Mouse (Mus musculus): Measurements from ENCODE around the gene Nod1. TPM values are rescaled to one million over a fixed set of nuclear protein-coding genes. Genes with fewer than 3 reads are reported as not detected.

Gene Nod1
- polyA plus RNA-seq, 1 experiment: 10.1 TPM

- no peaks in the 10 kb centered on the region for H3K4me1 ChIP-seq (ENCODE audit: control insufficient read depth, insufficient read depth, low read length)
- 83% methylated on average over 4 of the region's 4 CpGs for WGBS
- TF ChIP-seq POLR2A (IDR thresholded peaks at IDR 0.05; ENCODE audit: borderline replicate concordance, control insufficient read depth, low read depth, low read length): no peak
- no peak for TF ChIP-seq CTCF (IDR thresholded peaks at IDR 0.05; ENCODE audit: control insufficient read depth, insufficient read depth, low read length)
- no peak overlapping the region for H3K27ac ChIP-seq (ENCODE audit: control insufficient read depth, insufficient read depth, low read depth, low read length, poor library complexity)
- H3K4me3 ChIP-seq (replicated peaks; ENCODE audit: control insufficient read depth, low read depth, low read length): no peak overlapping the region
Observed at GRCm38 (mm10) chr6:55010330-55011091, 38.1 kb upstream of the Nod1 start.

- Histone ChIP-seq H3K4me1 (ENCODE audit: control insufficient read depth, insufficient read depth, low read length) (no peaks in the 10 kb centered on the region), H3K4me3 (replicated peaks; ENCODE audit: control insufficient read depth, low read depth, low read length) (no peak overlapping the region), H3K27ac (ENCODE audit: control insufficient read depth, insufficient read depth, low read depth, low read length, poor library complexity) (no peak overlapping the region)
- TF ChIP-seq POLR2A (IDR thresholded peaks at IDR 0.05; ENCODE audit: borderline replicate concordance, control insufficient read depth, low read depth, low read length): no peak
- TF ChIP-seq CTCF (IDR thresholded peaks at IDR 0.05; ENCODE audit: control insufficient read depth, insufficient read depth, low read length): no peak
- WGBS: 71% methylated on average over 16 of the region's 16 CpGs
Observed at GRCm38 (mm10) chr6:55009391-55010230, 37.2 kb upstream of the Nod1 start.

- WGBS: 80% methylated on average over 8 of the region's 8 CpGs
- Histone ChIP-seq H3K4me3 (replicated peaks; ENCODE audit: control insufficient read depth, low read depth, low read length) (no peak overlapping the region), H3K4me1 (ENCODE audit: control insufficient read depth, insufficient read depth, low read length) (no peaks in the 10 kb centered on the region), H3K27ac (ENCODE audit: control insufficient read depth, insufficient read depth, low read depth, low read length, poor library complexity) (no peak overlapping the region)
- no peak for TF ChIP-seq CTCF (IDR thresholded peaks at IDR 0.05; ENCODE audit: control insufficient read depth, insufficient read depth, low read length)
- no peak for TF ChIP-seq POLR2A (IDR thresholded peaks at IDR 0.05; ENCODE audit: borderline replicate concordance, control insufficient read depth, low read depth, low read length)
Observed at GRCm38 (mm10) chr6:55008401-55008800, 36.0 kb upstream of the Nod1 start.

DNA sequence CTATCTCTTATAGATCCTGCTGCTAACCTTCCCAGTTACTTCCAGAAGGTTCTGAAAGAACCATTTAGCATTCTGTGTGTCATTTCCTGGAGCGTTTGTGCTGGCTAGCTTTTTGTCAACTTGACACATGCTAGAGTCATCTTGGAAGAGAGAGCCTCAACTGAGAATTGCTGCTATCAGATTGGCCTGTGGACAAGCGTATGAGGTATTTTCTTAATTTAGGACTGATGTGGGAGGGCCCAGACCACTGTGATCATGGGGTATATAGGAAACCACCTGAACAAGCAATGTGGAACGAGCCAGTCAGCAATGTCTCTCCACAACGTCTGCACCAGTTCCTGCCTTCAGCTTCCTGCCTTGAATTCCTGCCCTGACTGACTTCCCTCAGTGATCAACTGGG, 31.1 kb upstream of the Nod1 start:
- Histone ChIP-seq H3K4me1 (ENCODE audit: control insufficient read depth, insufficient read depth, low read length) (no peaks in the 10 kb centered on the region), H3K27ac (ENCODE audit: control insufficient read depth, insufficient read depth, low read depth, low read length, poor library complexity) (no peak overlapping the region), H3K4me3 (replicated peaks; ENCODE audit: control insufficient read depth, low read depth, low read length) (no peak overlapping the region)
- WGBS: 31% methylated on average over 4 of the region's 4 CpGs
- no peak for TF ChIP-seq POLR2A (IDR thresholded peaks at IDR 0.05; ENCODE audit: borderline replicate concordance, control insufficient read depth, low read depth, low read length)
- TF ChIP-seq CTCF (IDR thresholded peaks at IDR 0.05; ENCODE audit: control insufficient read depth, insufficient read depth, low read length): no peak

GRCm38 (mm10) chr6:55002438-55002837, 30.0 kb upstream of the Nod1 start:
- no peaks in the 10 kb centered on the region for H3K4me1 ChIP-seq (ENCODE audit: control insufficient read depth, insufficient read depth, low read length)
- 79% methylated on average over 4 of the region's 4 CpGs for WGBS
- H3K27ac ChIP-seq (ENCODE audit: control insufficient read depth, insufficient read depth, low read depth, low read length, poor library complexity): no peak overlapping the region
- TF ChIP-seq POLR2A (IDR thresholded peaks at IDR 0.05; ENCODE audit: borderline replicate concordance, control insufficient read depth, low read depth, low read length) (no peak), CTCF (IDR thresholded peaks at IDR 0.05; ENCODE audit: control insufficient read depth, insufficient read depth, low read length) (no peak)
- no peak overlapping the region for H3K4me3 ChIP-seq (replicated peaks; ENCODE audit: control insufficient read depth, low read depth, low read length)

DNA sequence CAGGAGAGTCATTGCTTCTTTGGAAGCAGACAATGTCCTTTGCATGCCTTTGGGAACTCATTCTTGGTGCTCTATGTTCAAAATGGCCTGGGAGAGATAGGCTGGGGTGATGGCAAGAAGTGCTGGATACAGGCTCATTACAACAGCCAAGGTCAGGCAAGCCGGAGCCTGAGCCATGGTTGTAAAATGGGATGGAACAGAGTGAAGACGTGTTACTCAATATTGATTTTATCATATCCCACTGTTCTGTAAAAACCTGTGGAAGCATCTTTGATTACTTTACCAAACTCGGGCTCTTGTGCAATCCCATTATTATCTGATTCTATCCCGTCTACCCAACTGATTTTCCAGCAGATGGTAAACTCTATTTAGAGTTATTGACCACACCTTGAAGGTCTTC, 28.9 kb upstream of the Nod1 start:
- TF ChIP-seq POLR2A (IDR thresholded peaks at IDR 0.05; ENCODE audit: borderline replicate concordance, control insufficient read depth, low read depth, low read length) (no peak), CTCF (IDR thresholded peaks at IDR 0.05; ENCODE audit: control insufficient read depth, insufficient read depth, low read length) (no peak)
- H3K4me1 ChIP-seq (ENCODE audit: control insufficient read depth, insufficient read depth, low read length): no peaks in the 10 kb centered on the region
- no peak overlapping the region for H3K4me3 ChIP-seq (replicated peaks; ENCODE audit: control insufficient read depth, low read depth, low read length)
- H3K27ac ChIP-seq (ENCODE audit: control insufficient read depth, insufficient read depth, low read depth, low read length, poor library complexity): no peak overlapping the region
- 60% methylated on average over 4 of the region's 4 CpGs for WGBS

DNA sequence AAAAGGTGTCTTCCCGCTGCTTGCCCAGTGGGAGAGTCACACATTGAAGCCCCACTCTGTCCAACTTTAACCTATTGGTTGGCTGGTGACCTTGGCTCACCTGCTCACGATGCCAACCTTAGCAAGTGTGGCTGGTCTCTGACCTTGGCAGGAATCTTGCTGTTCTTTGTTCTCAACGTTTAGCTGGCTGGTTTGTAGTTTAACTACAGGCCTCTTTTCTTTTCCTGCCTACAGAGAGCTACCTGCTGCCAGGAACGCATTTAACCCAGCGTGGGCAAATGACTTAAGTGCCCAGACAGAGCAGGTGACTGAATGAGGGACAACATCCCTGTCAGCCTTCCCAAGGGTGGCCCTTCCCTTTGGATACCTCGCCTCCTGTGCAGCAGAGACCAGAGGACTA, 25.3 kb upstream of the Nod1 start:
- H3K4me3 ChIP-seq (replicated peaks; ENCODE audit: control insufficient read depth, low read depth, low read length): no peak overlapping the region
- H3K27ac ChIP-seq (ENCODE audit: control insufficient read depth, insufficient read depth, low read depth, low read length, poor library complexity): no peak overlapping the region
- H3K4me1 ChIP-seq (ENCODE audit: control insufficient read depth, insufficient read depth, low read length): no peaks in the 10 kb centered on the region
- WGBS: 81% methylated on average over 6 of the region's 6 CpGs
- no peak for TF ChIP-seq CTCF (IDR thresholded peaks at IDR 0.05; ENCODE audit: control insufficient read depth, insufficient read depth, low read length)
- no peak for TF ChIP-seq POLR2A (IDR thresholded peaks at IDR 0.05; ENCODE audit: borderline replicate concordance, control insufficient read depth, low read depth, low read length)

DNA sequence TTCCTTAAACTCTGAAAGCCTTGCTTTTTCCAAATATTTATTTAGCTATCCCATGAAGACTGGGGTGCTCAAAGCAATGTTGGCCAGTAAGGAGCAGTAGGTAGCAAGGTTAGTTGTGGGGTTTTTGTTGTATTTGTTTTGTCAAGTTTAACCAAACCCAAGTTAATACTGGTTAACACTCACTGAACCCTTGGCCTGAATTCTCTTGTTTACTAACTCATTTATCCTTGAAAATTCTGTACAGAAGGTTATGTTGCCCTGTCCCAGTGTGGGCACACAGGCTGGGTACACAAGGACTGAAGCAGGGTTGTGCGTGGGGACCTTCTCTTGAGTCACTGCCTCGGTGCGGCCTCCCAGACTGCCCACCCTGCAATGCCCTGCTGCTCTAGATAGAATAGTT, 23.9 kb upstream of the Nod1 start:
- WGBS: 77% methylated on average over 3 of the region's 3 CpGs
- no peak for TF ChIP-seq POLR2A (IDR thresholded peaks at IDR 0.05; ENCODE audit: borderline replicate concordance, control insufficient read depth, low read depth, low read length)
- no peak for TF ChIP-seq CTCF (IDR thresholded peaks at IDR 0.05; ENCODE audit: control insufficient read depth, insufficient read depth, low read length)
- Histone ChIP-seq H3K27ac (ENCODE audit: control insufficient read depth, insufficient read depth, low read depth, low read length, poor library complexity) (no peak overlapping the region), H3K4me1 (ENCODE audit: control insufficient read depth, insufficient read depth, low read length) (peaks cover 3% of the 10 kb centered on the region; the same call in 1 of the 2 replicates), H3K4me3 (replicated peaks; ENCODE audit: control insufficient read depth, low read depth, low read length) (no peak overlapping the region)
